In genomic region chr1:180277563-180277962, GRCm38 (mm10) we compare ENCODE assay signal across 16 mouse cellular contexts. TPM values are rescaled to one million over a fixed set of nuclear protein-coding genes. Genes with fewer than 3 reads are reported as not detected.
A peak's percentile ranks its signal among the peaks of the same experiment; 100 is the strongest.
DNase-seq lines count a peak whose midpoint lies in the region; ATAC-seq and TF ChIP-seq lines count a peak whose summit lies in the region.
"Had no signal": no experiment of that assay in that cellular context is flagged by ENCODE, and none has a peak within 500 bp of the region (broad histone marks: within the 10 kb centered on the region; RNA-seq: fewer than 3 reads in every experiment).

No protein-coding gene starts in this region.

- no peak for TF ChIP-seq CTCF in liver, adult 2 months (IDR thresholded peaks at IDR 0.05; ENCODE audit: low read depth, low read length)
- no peak for TF ChIP-seq CTCF in heart, postnatal 0 days (IDR thresholded peaks at IDR 0.05; ENCODE audit: low read depth)

- H3K4me3 ChIP-seq in embryonic facial prominence, embryonic 14.5 days (ENCODE audit: low read depth, low read length), result no peak overlapping the region
- no peak overlapping the region for H3K4me3 ChIP-seq in embryonic facial prominence, embryonic 10.5 days
- no peak overlapping the region for H3K4me3 ChIP-seq in liver, adult 2 months (ENCODE audit: insufficient read depth, low read depth, low read length)
- no peak overlapping the region for H3K4me3 ChIP-seq in liver, embryonic 11.5 days (ENCODE audit: low read depth, low read length)
- H3K4me3 ChIP-seq in heart, postnatal 0 days (ENCODE audit: low read depth, low read length), result no peak overlapping the region
- H3K4me3 ChIP-seq: left cerebral cortex, adult 2 months; limb, embryonic 13.5 days had no signal

- H3K36me3 ChIP-seq in embryonic facial prominence, embryonic 14.5 days (ENCODE audit: control insufficient read depth, insufficient read depth, low read length), result no peaks in the 10 kb centered on the region
- no peaks in the 10 kb centered on the region for H3K36me3 ChIP-seq in embryonic facial prominence, embryonic 10.5 days (replicated peaks)
- no peaks in the 10 kb centered on the region for H3K36me3 ChIP-seq in liver, adult 2 months (ENCODE audit: control insufficient read depth, insufficient read depth, low read length)
- no peaks in the 10 kb centered on the region for H3K36me3 ChIP-seq in liver, embryonic 11.5 days (ENCODE audit: control insufficient read depth, insufficient read depth, low read length)
- H3K36me3 ChIP-seq in heart, postnatal 0 days (replicated peaks; ENCODE audit: control insufficient read depth, insufficient read depth, low read length), result no peaks in the 10 kb centered on the region
- H3K36me3 ChIP-seq: limb, embryonic 13.5 days had no signal

- no peak overlapping the region for H3K4me2 ChIP-seq in embryonic facial prominence, embryonic 14.5 days (ENCODE audit: low read depth, low read length)
- no peak overlapping the region for H3K4me2 ChIP-seq in liver, embryonic 11.5 days
- no peak overlapping the region for H3K4me2 ChIP-seq in heart, postnatal 0 days (ENCODE audit: low read depth, low read length)
- H3K4me2 ChIP-seq: limb, embryonic 13.5 days had no signal

- 0 out of 2 replicates have a peak, but pooled peaks cover 6% of the 10 kb centered on the region for H3K9me3 ChIP-seq in embryonic facial prominence, embryonic 14.5 days (ENCODE audit: control insufficient read depth, low read length)
- no peaks in the 10 kb centered on the region for H3K9me3 ChIP-seq in embryonic facial prominence, embryonic 10.5 days
- no peaks in the 10 kb centered on the region for H3K9me3 ChIP-seq in liver, embryonic 11.5 days (ENCODE audit: control insufficient read depth, low read length)
- no peaks in the 10 kb centered on the region for H3K9me3 ChIP-seq in heart, postnatal 0 days (replicated peaks; ENCODE audit: control insufficient read depth, low read length)
- H3K9me3 ChIP-seq: limb, embryonic 13.5 days had no signal

- peaks cover 10% of the 10 kb centered on the region; the same call in 1 of the 2 replicates for H3K4me1 ChIP-seq in embryonic facial prominence, embryonic 14.5 days (ENCODE audit: control insufficient read depth, insufficient read depth, low read length)
- peaks cover 19% of the 10 kb centered on the region for H3K4me1 ChIP-seq in embryonic facial prominence, embryonic 10.5 days
- H3K4me1 ChIP-seq in liver, adult 2 months (ENCODE audit: control insufficient read depth, insufficient read depth, low read length), result no peaks in the 10 kb centered on the region
- peaks cover 3% of the 10 kb centered on the region; the same call in 1 of the 2 replicates for H3K4me1 ChIP-seq in liver, embryonic 11.5 days (replicated peaks; ENCODE audit: control insufficient read depth, insufficient read depth, low read length)
- H3K4me1 ChIP-seq in heart, postnatal 0 days (ENCODE audit: control insufficient read depth, insufficient read depth), result peaks cover 11% of the 10 kb centered on the region

- no peaks in the 10 kb centered on the region for H3K79me2 ChIP-seq in liver, adult 2 months (ENCODE audit: control insufficient read depth, insufficient read depth, low read length)

- H3K9ac ChIP-seq in embryonic facial prominence, embryonic 14.5 days (ENCODE audit: low read depth, low read length), result no peak overlapping the region
- no peak overlapping the region for H3K9ac ChIP-seq in liver, adult 2 months (ENCODE audit: low read depth, low read length)
- H3K9ac ChIP-seq in liver, embryonic 11.5 days (ENCODE audit: low read depth, low read length), result no peak overlapping the region
- no peak overlapping the region for H3K9ac ChIP-seq in heart, postnatal 0 days (replicated peaks; ENCODE audit: low read depth, low read length)
- H3K9ac ChIP-seq: limb, embryonic 13.5 days had no signal

- TF ChIP-seq POLR2A in liver, adult 2 months (IDR thresholded peaks at IDR 0.05; ENCODE audit: extremely low read depth, insufficient read depth, low read length), result no peak

- no peak for ATAC-seq in embryonic facial prominence, embryonic 14.5 days (ENCODE audit: low read depth)
- ATAC-seq in liver, embryonic 11.5 days (replicated peaks; ENCODE audit: low FRiP score), result no peak
- no peak for ATAC-seq in heart, postnatal 0 days (ENCODE audit: insufficient read depth, low read depth)
- ATAC-seq: hindbrain, postnatal 0 days; midbrain, embryonic 16.5 days; Patski had no signal

- H3K27me3 ChIP-seq in embryonic facial prominence, embryonic 14.5 days (replicated peaks; ENCODE audit: control insufficient read depth, insufficient read depth, low read length), result no peaks in the 10 kb centered on the region
- no peaks in the 10 kb centered on the region for H3K27me3 ChIP-seq in embryonic facial prominence, embryonic 10.5 days (replicated peaks; ENCODE audit: low read depth, poor library complexity, severe bottlenecking)
- H3K27me3 ChIP-seq in liver, adult 2 months (ENCODE audit: control insufficient read depth, insufficient read depth, low read length), result no peaks in the 10 kb centered on the region
- no peaks in the 10 kb centered on the region for H3K27me3 ChIP-seq in liver, embryonic 11.5 days (replicated peaks; ENCODE audit: control insufficient read depth, insufficient read depth, low read length)
- no peaks in the 10 kb centered on the region for H3K27me3 ChIP-seq in heart, postnatal 0 days (ENCODE audit: control insufficient read depth, insufficient read depth, low read length)
- H3K27me3 ChIP-seq: limb, embryonic 13.5 days; Patski had no signal

- 0 out of 2 replicates have a peak, but pooled peaks have one; percentile 25 for TF ChIP-seq EP300 in heart, postnatal 0 days (IDR thresholded peaks at IDR 0.05; ENCODE audit: low read depth)

- DNase-seq in embryonic facial prominence, embryonic 14.5 days (ENCODE audit: low spot score), result peak; percentile 43
- no peak for DNase-seq in embryonic facial prominence, embryonic 10.5 days (ENCODE audit: low spot score)
- no peak for DNase-seq in liver, adult 2 months (ENCODE audit: extremely low read depth, low read depth, low spot score)
- no peak for DNase-seq in liver, embryonic 11.5 days (ENCODE audit: low spot score)
- peak; percentile 39 for DNase-seq in heart, postnatal 0 days (ENCODE audit: low spot score)
- DNase-seq in kidney, postnatal 36 days, result peak; percentile 36 to 62
- no peak for DNase-seq in T-cell, adult 2 months (ENCODE audit: low spot score)
- DNase-seq in adrenal gland, adult (ENCODE audit: inconsistent age in 2 of 2, low spot score in 1 of 2), result no peak
- DNase-seq: cerebellum, adult 9-11 months; embryo, embryonic 11 days; thymus, postnatal 36 days had no signal

- 53% methylated on average over 9 of the region's 9 CpGs for WGBS in embryonic facial prominence, embryonic 14.5 days
- WGBS in embryonic facial prominence, embryonic 10.5 days, result 62% methylated on average over 9 of the region's 9 CpGs
- WGBS in liver, adult 2 months, result 66% methylated on average over 9 of the region's 9 CpGs
- 60% methylated on average over 9 of the region's 9 CpGs for WGBS in liver, embryonic 11.5 days
- 46% methylated on average over 9 of the region's 9 CpGs for WGBS in heart, postnatal 0 days

- H3K27ac ChIP-seq in embryonic facial prominence, embryonic 14.5 days (replicated peaks; ENCODE audit: low read depth, low read length), result no peak overlapping the region
- H3K27ac ChIP-seq in embryonic facial prominence, embryonic 10.5 days (replicated peaks), result no peak overlapping the region
- H3K27ac ChIP-seq in liver, adult 2 months (replicated peaks; ENCODE audit: insufficient read depth, low read depth, low read length), result peak overlapping the region; percentile 44; the same call in 1 of the 2 replicates
- H3K27ac ChIP-seq in liver, embryonic 11.5 days (ENCODE audit: low read depth, low read length), result no peak overlapping the region
- 0 out of 2 replicates have a peak overlapping the region, but pooled peaks have one; percentile 11 for H3K27ac ChIP-seq in heart, postnatal 0 days (ENCODE audit: low read depth)
- H3K27ac ChIP-seq: hindbrain, postnatal 0 days; left cerebral cortex, adult 2 months; limb, embryonic 13.5 days had no signal

RNA-seq across cellular contexts. Expression of gene Psen2, which starts 14.3 kb away (rescaled TPM):
- 18.8 and 19.6 TPM in 2 replicates for polyA plus RNA-seq in embryonic facial prominence, embryonic 14.5 days (2014; fragmentation: Nextera tagmentation; extraction: Ambion mirVana)
- 7.1 and 7.2 TPM in 2 replicates for polyA plus RNA-seq in embryonic facial prominence, embryonic 10.5 days (2016; fragmentation: Nextera tagmentation; extraction: Ambion mirVana)
- 247 and 256 TPM in 2 replicates for total RNA-seq in liver, adult 2 months (2014; rRNA removed)
- 711 and 783 TPM in 2 replicates for polyA plus RNA-seq in liver, adult 2 months (2012; rRNA removed)
- polyA plus RNA-seq in liver, embryonic 11.5 days (2014; fragmentation: Nextera tagmentation; extraction: Ambion mirVana), result 30.9 and 31.3 TPM in 2 replicates
- 30.8 and 33.3 TPM in 2 replicates for total RNA-seq in heart, postnatal 0 days (2014; rRNA removed; ENCODE audit: low replicate concordance)
- polyA plus RNA-seq in heart, postnatal 0 days (2015; fragmentation: Nextera tagmentation; extraction: Ambion mirVana), result 15.2 and 16.4 TPM in 2 replicates

RNA-seq across cellular contexts. Expression of gene Itpkb, which starts 52.7 kb away (rescaled TPM):
- polyA plus RNA-seq in embryonic facial prominence, embryonic 14.5 days (2014; fragmentation: Nextera tagmentation; extraction: Ambion mirVana), result 7.4 and 7.6 TPM in 2 replicates
- polyA plus RNA-seq in embryonic facial prominence, embryonic 10.5 days (2016; fragmentation: Nextera tagmentation; extraction: Ambion mirVana), result 4.9 and 6.2 TPM in 2 replicates
- total RNA-seq in liver, adult 2 months (2014; rRNA removed), result 3.7 and 6.0 TPM in 2 replicates
- 2.2 and 2.7 TPM in 2 replicates for polyA plus RNA-seq in liver, adult 2 months (2012; rRNA removed)
- 4.1 and 4.3 TPM in 2 replicates for polyA plus RNA-seq in liver, embryonic 11.5 days (2014; fragmentation: Nextera tagmentation; extraction: Ambion mirVana)
- 21.7 and 24.9 TPM in 2 replicates for total RNA-seq in heart, postnatal 0 days (2014; rRNA removed; ENCODE audit: low replicate concordance)
- 5.1 and 5.4 TPM in 2 replicates for polyA plus RNA-seq in heart, postnatal 0 days (2015; fragmentation: Nextera tagmentation; extraction: Ambion mirVana)

Comparison
In these comparisons a context has a peak if more than half of its experiments do, and no peak if none do; other contexts are left out.
1. DNase-seq: peak in embryonic facial prominence, embryonic 14.5 days (single experiment), heart, postnatal 0 days (single experiment) and kidney, postnatal 36 days (2 of 2); none in embryonic facial prominence, embryonic 10.5 days (single experiment), liver, adult 2 months (single experiment), liver, embryonic 11.5 days (single experiment), T-cell, adult 2 months (single experiment) and adrenal gland, adult (0 of 2).
2. H3K27ac ChIP-seq: peak in liver, adult 2 months (single experiment) and heart, postnatal 0 days (single experiment); none in embryonic facial prominence, embryonic 14.5 days (single experiment), embryonic facial prominence, embryonic 10.5 days (single experiment) and liver, embryonic 11.5 days (single experiment).
3. RNA of gene Psen2, which starts 14.3 kb away (polyA plus RNA-seq): 711 to 783 TPM in liver, adult 2 months; 30.9 to 31.3 TPM in liver, embryonic 11.5 days, 18.8 to 19.6 TPM in embryonic facial prominence, embryonic 14.5 days, 15.2 to 16.4 TPM in heart, postnatal 0 days and 7.1 to 7.2 TPM in embryonic facial prominence, embryonic 10.5 days; every median in the first group is over 10 times any median in the second.